Mouse (Mus musculus): Measurements from ENCODE around the gene Tead1.

- TF ChIP-seq CTCF (IDR thresholded peaks at IDR 0.05) (no peak), EP300 (IDR thresholded peaks at IDR 0.05; ENCODE audit: insufficient read depth, low read depth, low read length) (no peak)
Measured at GRCm38 (mm10) chr7:112954351-112955102, 275.4 kb downstream of the Tead1 start.

Data from heart, adult 2 months (tissue).